Mouse (Mus musculus) forebrain, postnatal 0 days (tissue): ENCODE results near the gene Best2. TPM values are rescaled to one million over a fixed set of nuclear protein-coding genes. Genes with fewer than 3 reads are reported as not detected.

Experiments
- ATAC-seq: fragments of 200-750 bp; cut with Nextera tagmentation; 2 replicates; pipeline ENCODE4 v1.8.0; 2017; ENCODE audit warnings: mild to moderate bottlenecking, moderate library complexity
- DNase-seq: peaks from one replicate; pipeline ENCODE4 v3.0.0-alpha.2; 2015
- H3K27ac ChIP-seq: fragments of 300-500 bp; sonication (generic); 2 replicates; pipeline ENCODE4 v1.5.1; 2014; ENCODE audit warnings: low read depth, mild to moderate bottlenecking, antibody characterized with exemption, low read length, moderate library complexity, mixed read lengths
- H3K27me3 ChIP-seq: fragments of 300-500 bp; sonication (generic); 2 replicates; pipeline ENCODE4 v1.6.1; 2014; ENCODE audit warnings: mild to moderate bottlenecking, low read length, mixed read lengths; ENCODE audit not compliant: insufficient read depth
- H3K36me3 ChIP-seq: fragments of 300-500 bp; sonication (generic); 2 replicates; pipeline ENCODE4 v1.6.1; 2014; ENCODE audit warnings: mild to moderate bottlenecking, moderate library complexity; ENCODE audit not compliant: insufficient read depth
- H3K4me1 ChIP-seq: fragments of 300-500 bp; sonication (generic); 2 replicates; pipeline ENCODE4 v1.6.1; 2014; ENCODE audit warnings: antibody characterized with exemption; ENCODE audit not compliant: insufficient read depth
- H3K4me2 ChIP-seq: fragments of 300-500 bp; sonication (generic); 2 replicates; pipeline ENCODE4 v1.6.1; 2014; ENCODE audit warnings: low read depth, mild to moderate bottlenecking, moderate library complexity
- H3K4me3 ChIP-seq: fragments of 300-500 bp; sonication (generic); 2 replicates; pipeline ENCODE4 v1.5.1; 2014; ENCODE audit warnings: low read depth, low read length, mixed read lengths
- H3K9ac ChIP-seq: fragments of 300-500 bp; sonication (generic); 2 replicates; pipeline ENCODE4 v1.6.1; 2014; ENCODE audit warnings: mild to moderate bottlenecking
- H3K9me3 ChIP-seq: fragments of 300-500 bp; sonication (generic); 2 replicates; pipeline ENCODE4 v1.6.1; 2016; ENCODE audit warnings: low read length
- CTCF ChIP-seq: sonication (generic); IDR thresholded peaks from 2 replicates; pipeline ENCODE4 v1.5.1; 2016; ENCODE audit warnings: antibody characterized with exemption, control low read depth, low read depth
- WGBS: fragments of 180-500 bp; shearing (Covaris S2); extraction: QIAGEN DNeasy Blood & Tissue Kit; methylation state at CpG from one replicate; pipeline ENCODE4 v1.1.7; 2014; 5-methylcytosine and 5-hydroxymethylcytosine counted together
- polyA plus RNA-seq: library from polyadenylated mRNA; unstranded; fragments of >200 nt; fragmentation: Nextera tagmentation; extraction: Ambion mirVana; gene quantifications from 2 replicates; pipeline ENCODE4 v1.2.1, GENCODE M21; 2015
- total RNA-seq: library from RNA; depleted of rRNA; stranded (reverse); fragments of >200 nt; gene quantifications from 2 replicates; pipeline ENCODE4 v1.2.3, GENCODE M21; 2014

Best2 gene
- total and polyA plus RNA-seq, 2 experiments from 2014 or later, result 0.15 TPM; not detected in 1

- peak overlapping the region; percentile 96 for H3K27ac ChIP-seq
- 0% methylated on average over 14 of the region's 14 CpGs for WGBS
- H3K9ac ChIP-seq, result peak overlapping the region; percentile 68
- no peaks in the 10 kb centered on the region for H3K9me3 ChIP-seq
- ATAC-seq (peak; percentile 64), DNase-seq (no peak)
- no peak for TF ChIP-seq CTCF
- peaks cover 29% of the 10 kb centered on the region for H3K36me3 ChIP-seq
- 0 out of 2 replicates have a peak, but pooled peaks cover 18% of the 10 kb centered on the region for H3K4me1 ChIP-seq
- H3K4me3 ChIP-seq, result peak overlapping the region; percentile 64
- no peaks in the 10 kb centered on the region for H3K27me3 ChIP-seq
- H3K4me2 ChIP-seq, result peak overlapping the region; percentile 97
These were observed 23.0 kb upstream of the Best2 start for GRCm38 (mm10) chr8:85037366-85037680.

- no peaks in the 10 kb centered on the region for H3K9me3 ChIP-seq
- peak within 1 kb of the TSS; percentile 64 for H3K4me3 ChIP-seq
- DNase-seq, result peak; percentile 98
- no peak for TF ChIP-seq CTCF
- ATAC-seq, result peak; percentile 93
- H3K4me2 ChIP-seq, result peak within 1 kb of the TSS; percentile 97
- H3K27ac ChIP-seq, result peak within 1 kb of the TSS; percentile 96
- H3K9ac ChIP-seq, result peak within 1 kb of the TSS; percentile 68
- 0 out of 2 replicates have a peak, but pooled peaks cover 18% of the 10 kb centered on the region for H3K4me1 ChIP-seq
- under 1% methylated on average over 58 of the region's 59 CpGs for WGBS
- H3K36me3 ChIP-seq, result peaks cover 30% of the 10 kb centered on the region
- H3K27me3 ChIP-seq, result no peaks in the 10 kb centered on the region
These were observed 22.5 kb upstream of the Best2 start, which contains the start of gene Tnpo2 for GRCm38 (mm10) chr8:85036718-85037365. Gene Tnpo2, plus strand, starts transcription at chr8:85036915.

GRCm38 (mm10) chr8:85036381-85036717 lies 22.0 kb upstream of the Best2 start:
- peak overlapping the region; percentile 64 for H3K4me3 ChIP-seq
- H3K4me1 ChIP-seq, result 0 out of 2 replicates have a peak, but pooled peaks cover 18% of the 10 kb centered on the region
- ATAC-seq (peak; percentile 28), DNase-seq (no peak)
- H3K27me3 ChIP-seq, result no peaks in the 10 kb centered on the region
- WGBS, result 2% methylated on average over 9 of the region's 9 CpGs
- peak overlapping the region; percentile 97 for H3K4me2 ChIP-seq
- peaks cover 31% of the 10 kb centered on the region for H3K36me3 ChIP-seq
- TF ChIP-seq CTCF, result no peak
- H3K9me3 ChIP-seq, result no peaks in the 10 kb centered on the region
- H3K27ac ChIP-seq, result peak overlapping the region; percentile 81
- peak overlapping the region; percentile 55 for H3K9ac ChIP-seq

- Histone ChIP-seq H3K27ac (peak overlapping the region; percentile 81), H3K27me3 (no peaks in the 10 kb centered on the region), H3K9me3 (no peaks in the 10 kb centered on the region), H3K36me3 (peaks cover 26% of the 10 kb centered on the region), H3K4me1 (0 out of 2 replicates have a peak, but pooled peaks cover 18% of the 10 kb centered on the region), H3K9ac (peak overlapping the region; percentile 55), H3K4me2 (peak overlapping the region; percentile 97), H3K4me3 (peak overlapping the region; percentile 64)
- 0 out of 2 replicates have a peak, but pooled peaks have one; percentile 0 for ATAC-seq
- DNase-seq, result no peak
- 3% methylated on average over 15 of the region's 15 CpGs for WGBS
- no peak for TF ChIP-seq CTCF
These were observed 21.5 kb upstream of the Best2 start for GRCm38 (mm10) chr8:85035728-85036310.

GRCm38 (mm10) chr8:85035165-85035727 lies 20.9 kb upstream of the Best2 start:
- Histone ChIP-seq H3K4me3 (peak overlapping the region; percentile 64), H3K27me3 (no peaks in the 10 kb centered on the region), H3K9me3 (no peaks in the 10 kb centered on the region), H3K4me1 (0 out of 2 replicates have a peak, but pooled peaks cover 18% of the 10 kb centered on the region), H3K9ac (peak overlapping the region; percentile 55; the same call in 1 of the 2 replicates), H3K4me2 (peak overlapping the region; percentile 97), H3K27ac (no peak overlapping the region), H3K36me3 (peaks cover 22% of the 10 kb centered on the region)
- TF ChIP-seq CTCF, result no peak
- WGBS, result 7% methylated on average over 12 of the region's 12 CpGs
- ATAC-seq, result no peak
- DNase-seq, result peak; percentile 30

GRCm38 (mm10) chr8:85034764-85035163 lies 20.4 kb upstream of the Best2 start:
- peaks cover 26% of the 10 kb centered on the region for H3K36me3 ChIP-seq
- TF ChIP-seq CTCF, result no peak
- H3K9me3 ChIP-seq, result no peaks in the 10 kb centered on the region
- no peaks in the 10 kb centered on the region for H3K27me3 ChIP-seq
- DNase-seq, result peak; percentile 89
- peak overlapping the region; percentile 97 for H3K4me2 ChIP-seq
- no peak for ATAC-seq
- peak overlapping the region; percentile 55; the same call in 1 of the 2 replicates for H3K9ac ChIP-seq
- H3K4me1 ChIP-seq, result 0 out of 2 replicates have a peak, but pooled peaks cover 18% of the 10 kb centered on the region
- H3K27ac ChIP-seq, result no peak overlapping the region
- WGBS, result 4% methylated on average over 13 of the region's 13 CpGs
- H3K4me3 ChIP-seq, result peak overlapping the region; percentile 64

- WGBS, result 62% methylated on average over 1 of the region's 1 CpGs
- H3K9ac ChIP-seq, result no peak overlapping the region
- DNase-seq, result no peak
These were observed 19.5 kb upstream of the Best2 start for GRCm38 (mm10) chr8:85033867-85034266.

More at GRCm38 (mm10) chr8:85033867-85034266, 19.5 kb upstream of the Best2 start:
- H3K9me3 ChIP-seq, result no peaks in the 10 kb centered on the region
- 0 out of 2 replicates have a peak, but pooled peaks cover 18% of the 10 kb centered on the region for H3K4me1 ChIP-seq
- no peak for TF ChIP-seq CTCF
- no peak overlapping the region for H3K4me3 ChIP-seq
- H3K4me2 ChIP-seq, result no peak overlapping the region
- H3K27ac ChIP-seq, result no peak overlapping the region
- peaks cover 29% of the 10 kb centered on the region for H3K36me3 ChIP-seq
- ATAC-seq, result no peak
- no peaks in the 10 kb centered on the region for H3K27me3 ChIP-seq
